Mouse (Mus musculus) CH12.LX (cell line): ENCODE measurements around the gene Adad2.

Source experiments
- CTCF ChIP-seq, 2 experiments: IDR thresholded peaks in 1 of 2; conservative IDR thresholded peaks in 1 of 2; 2 replicates each; pipeline ENCODE4 v1.5.1; 2011 to 2012; ENCODE audit warnings: low read depth in 2 of 2, low read length in 2 of 2, improper control_type of control experiment in 1 of 2, inconsistent platforms in 1 of 2, mild to moderate bottlenecking in 1 of 2, moderate library complexity in 1 of 2
- GABPA ChIP-seq: IDR thresholded peaks from 2 replicates; pipeline ENCODE4 v1.6.1; 2012; ENCODE audit warnings: low read depth, low read length, improper control_type of control experiment, inconsistent platforms; ENCODE audit not compliant: insufficient replicate concordance
- HCFC1 ChIP-seq: IDR thresholded peaks from 2 replicates; pipeline ENCODE4 v1.6.1; 2012; ENCODE audit warnings: low read depth, mild to moderate bottlenecking, inconsistent platforms, low read length, improper control_type of control experiment
- MAZ ChIP-seq: IDR thresholded peaks from 2 replicates; pipeline ENCODE4 v1.6.1; 2012; ENCODE audit warnings: low read depth, mild to moderate bottlenecking, inconsistent platforms, low read length, improper control_type of control experiment, moderate library complexity
- MEF2A ChIP-seq: IDR thresholded peaks from 2 replicates; pipeline ENCODE4 v1.6.1; 2014; ENCODE audit warnings: low read depth, mild to moderate bottlenecking, inconsistent platforms, low read length, improper control_type of control experiment, borderline replicate concordance
- POLR2A ChIP-seq: IDR thresholded peaks from 2 replicates; pipeline ENCODE4 v1.6.1; 2011; ENCODE audit warnings: low read depth, mild to moderate bottlenecking, improper control_type of control experiment, low read length

DNA sequence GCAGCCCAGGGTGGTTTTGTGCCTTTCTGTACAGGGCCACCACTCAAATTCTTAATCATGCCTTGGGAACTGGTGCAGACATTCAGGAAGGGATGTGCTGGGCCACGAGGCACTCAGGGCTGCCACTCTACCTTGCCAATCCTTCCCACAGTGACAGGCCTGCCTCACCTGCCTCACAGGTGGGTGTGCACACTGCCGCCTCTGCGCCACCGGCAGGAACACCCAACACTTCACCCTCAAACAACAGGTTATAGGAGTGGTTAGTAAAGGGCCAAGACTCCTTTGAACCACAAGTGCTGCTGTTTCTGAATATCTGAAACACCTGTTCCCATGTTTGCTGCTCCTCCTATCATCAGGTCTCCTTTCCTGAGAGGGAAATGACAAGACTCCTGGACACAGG, 40.1 kb upstream of the Adad2 start:
- no peak for TF ChIP-seq CTCF (conservative IDR thresholded peaks at IDR 0.05 in 1 of 2, IDR thresholded peaks at IDR 0.05 in 1 of 2; ENCODE audit: low read depth in 2 of 2, low read length in 2 of 2)
- TF ChIP-seq POLR2A = no peak
- TF ChIP-seq MAZ = no peak
- no peak for TF ChIP-seq GABPA
- TF ChIP-seq HCFC1 = no peak
- TF ChIP-seq MEF2A = no peak
